Mouse (Mus musculus): ENCODE results near the gene Hif1an. TPM values are rescaled to one million over a fixed set of nuclear protein-coding genes. Genes with fewer than 3 reads are reported as not detected.
A peak's percentile ranks its signal among the peaks of the same experiment; 100 is the strongest.

The Hif1an gene
- polyA plus RNA-seq, 1 experiment from 2014 or later = 23.7 TPM

DNA sequence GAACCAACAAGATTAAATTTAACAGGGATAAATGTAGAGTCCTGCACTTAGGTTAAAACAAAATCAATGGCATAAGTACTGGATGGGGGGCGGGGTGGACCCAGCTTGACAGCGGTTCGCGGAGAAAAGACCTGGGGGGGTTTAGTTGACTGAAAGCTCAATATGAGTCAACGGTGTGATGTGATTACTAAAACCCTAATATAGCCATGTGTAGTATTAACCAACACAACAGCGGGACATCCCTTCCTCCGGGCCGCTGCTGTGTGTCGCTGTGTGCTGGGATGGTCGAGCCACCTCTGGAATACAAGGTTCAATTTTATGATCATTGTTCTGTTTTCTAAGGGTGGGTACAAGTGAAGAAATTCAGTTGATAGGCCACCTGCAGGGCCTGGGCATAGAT is 19.5 kb downstream of the Hif1an start:
- DNase-seq (ENCODE audit: low spot score) = no peak
- ATAC-seq (ENCODE audit: low read depth) = peak; percentile 17; the same call in 1 of the 2 replicates
- Histone ChIP-seq H3K36me3 (ENCODE audit: control insufficient read depth, insufficient read depth, low read length) (no peaks in the 10 kb centered on the region), H3K27ac (replicated peaks; ENCODE audit: low read depth, low read length) (no peak overlapping the region), H3K9me3 (ENCODE audit: control insufficient read depth, low read length) (no peaks in the 10 kb centered on the region), H3K4me1 (ENCODE audit: control insufficient read depth, insufficient read depth, low read length) (no peaks in the 10 kb centered on the region), H3K27me3 (replicated peaks; ENCODE audit: control insufficient read depth, insufficient read depth, low read length) (peaks cover 29% of the 10 kb centered on the region), H3K4me3 (ENCODE audit: low read depth, low read length) (no peak overlapping the region), H3K9ac (ENCODE audit: low read depth, low read length) (no peak overlapping the region), H3K4me2 (ENCODE audit: low read depth, low read length) (no peak overlapping the region)
- 77% methylated on average over 10 of the region's 10 CpGs for WGBS

- H3K27ac ChIP-seq (replicated peaks; ENCODE audit: low read depth, low read length) = no peak overlapping the region
- peak; percentile 86 for DNase-seq (ENCODE audit: low spot score)
- H3K4me3 ChIP-seq (ENCODE audit: low read depth, low read length) = no peak overlapping the region
- no peaks in the 10 kb centered on the region for H3K9me3 ChIP-seq (ENCODE audit: control insufficient read depth, low read length)
- no peaks in the 10 kb centered on the region for H3K36me3 ChIP-seq (ENCODE audit: control insufficient read depth, insufficient read depth, low read length)
- 33% methylated on average over 9 of the region's 9 CpGs for WGBS
- H3K9ac ChIP-seq (ENCODE audit: low read depth, low read length) = no peak overlapping the region
- H3K27me3 ChIP-seq (replicated peaks; ENCODE audit: control insufficient read depth, insufficient read depth, low read length) = peaks cover 29% of the 10 kb centered on the region
- H3K4me2 ChIP-seq (ENCODE audit: low read depth, low read length) = no peak overlapping the region
- ATAC-seq (ENCODE audit: low read depth) = peak; percentile 87
- H3K4me1 ChIP-seq (ENCODE audit: control insufficient read depth, insufficient read depth, low read length) = no peaks in the 10 kb centered on the region
Observed at GRCm38 (mm10) chr19:44582638-44583309, 20.1 kb downstream of the Hif1an start.

- ATAC-seq (ENCODE audit: low read depth) = no peak
- Histone ChIP-seq H3K4me3 (ENCODE audit: low read depth, low read length) (no peak overlapping the region), H3K36me3 (ENCODE audit: control insufficient read depth, insufficient read depth, low read length) (no peaks in the 10 kb centered on the region), H3K27ac (replicated peaks; ENCODE audit: low read depth, low read length) (no peak overlapping the region), H3K9ac (ENCODE audit: low read depth, low read length) (no peak overlapping the region), H3K27me3 (replicated peaks; ENCODE audit: control insufficient read depth, insufficient read depth, low read length) (peaks cover 29% of the 10 kb centered on the region), H3K4me2 (ENCODE audit: low read depth, low read length) (no peak overlapping the region), H3K4me1 (ENCODE audit: control insufficient read depth, insufficient read depth, low read length) (no peaks in the 10 kb centered on the region), H3K9me3 (ENCODE audit: control insufficient read depth, low read length) (no peaks in the 10 kb centered on the region)
- no peak for DNase-seq (ENCODE audit: low spot score)
- 43% methylated on average over 4 of the region's 4 CpGs for WGBS
Observed at GRCm38 (mm10) chr19:44588036-44588435, 25.4 kb downstream of the Hif1an start.

DNA sequence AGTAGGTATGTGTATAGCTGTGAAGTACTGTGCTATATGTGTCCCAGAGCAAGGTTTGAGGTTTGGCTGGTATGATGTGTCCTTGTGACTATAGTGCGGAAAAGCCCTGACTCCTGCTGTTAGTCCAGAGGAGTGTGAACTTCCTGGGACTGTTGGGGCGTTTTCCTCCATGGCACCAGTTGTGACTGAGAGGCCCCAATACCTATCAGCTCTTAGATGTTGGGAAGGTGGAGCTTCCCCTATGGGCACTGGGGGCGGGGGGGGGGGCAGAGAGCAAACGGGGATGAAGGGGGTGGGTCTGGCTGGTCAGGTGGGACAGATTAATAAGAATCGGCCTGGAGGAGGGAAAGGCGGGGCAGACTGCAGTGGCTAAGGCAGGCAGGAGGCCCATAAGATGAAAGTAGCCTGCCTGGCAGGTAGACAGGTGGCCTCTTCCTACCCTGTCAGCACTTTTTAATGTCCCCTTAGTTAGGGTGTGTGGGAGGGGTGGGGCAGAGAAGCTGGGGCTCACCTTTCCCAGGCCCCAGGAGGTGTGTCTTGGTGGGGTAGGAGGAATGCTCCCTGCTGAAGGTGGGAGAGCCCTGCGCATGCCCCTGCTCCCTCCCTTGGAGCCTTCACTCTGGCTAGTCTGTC is 27.1 kb downstream of the Hif1an start:
- no peak for DNase-seq (ENCODE audit: low spot score)
- Histone ChIP-seq H3K27me3 (replicated peaks; ENCODE audit: control insufficient read depth, insufficient read depth, low read length) (peaks cover 21% of the 10 kb centered on the region), H3K9me3 (ENCODE audit: control insufficient read depth, low read length) (no peaks in the 10 kb centered on the region), H3K27ac (replicated peaks; ENCODE audit: low read depth, low read length) (no peak overlapping the region), H3K4me3 (ENCODE audit: low read depth, low read length) (no peak overlapping the region), H3K4me1 (ENCODE audit: control insufficient read depth, insufficient read depth, low read length) (no peaks in the 10 kb centered on the region), H3K36me3 (ENCODE audit: control insufficient read depth, insufficient read depth, low read length) (no peaks in the 10 kb centered on the region), H3K4me2 (ENCODE audit: low read depth, low read length) (no peak overlapping the region), H3K9ac (ENCODE audit: low read depth, low read length) (no peak overlapping the region)
- WGBS = 41% methylated on average over 5 of the region's 7 CpGs
- ATAC-seq (ENCODE audit: low read depth) = peak; percentile 33; the same call in 1 of the 2 replicates

DNA sequence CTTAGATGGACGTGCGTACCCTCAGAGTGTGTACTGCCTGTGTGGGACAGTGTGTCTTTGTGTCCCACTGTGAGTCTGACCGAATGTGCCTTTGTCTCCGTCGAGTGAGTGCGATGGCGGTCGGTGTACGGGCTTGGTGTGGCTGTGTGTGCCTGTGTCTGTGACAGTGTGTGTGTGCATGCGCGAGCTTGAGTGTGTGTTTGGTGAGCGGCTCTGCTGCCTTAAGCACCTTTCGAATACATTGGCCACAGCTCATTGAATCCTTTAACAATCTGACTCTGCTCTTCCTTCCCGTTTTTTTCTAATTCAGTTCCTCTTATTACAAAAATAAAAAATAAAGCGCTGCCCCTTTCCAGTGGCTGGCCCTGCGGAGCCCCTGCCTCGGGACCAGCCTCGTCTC is 28.3 kb downstream of the Hif1an start:
- no peak overlapping the region for H3K4me2 ChIP-seq (ENCODE audit: low read depth, low read length)
- no peak overlapping the region for H3K9ac ChIP-seq (ENCODE audit: low read depth, low read length)
- H3K36me3 ChIP-seq (ENCODE audit: control insufficient read depth, insufficient read depth, low read length) = no peaks in the 10 kb centered on the region
- DNase-seq (ENCODE audit: low spot score) (no peak), ATAC-seq (ENCODE audit: low read depth) (no peak)
- no peak overlapping the region for H3K4me3 ChIP-seq (ENCODE audit: low read depth, low read length)
- no peaks in the 10 kb centered on the region for H3K9me3 ChIP-seq (ENCODE audit: control insufficient read depth, low read length)
- H3K4me1 ChIP-seq (ENCODE audit: control insufficient read depth, insufficient read depth, low read length) = no peaks in the 10 kb centered on the region
- no peak overlapping the region for H3K27ac ChIP-seq (replicated peaks; ENCODE audit: low read depth, low read length)
- H3K27me3 ChIP-seq (replicated peaks; ENCODE audit: control insufficient read depth, insufficient read depth, low read length) = peaks cover 9% of the 10 kb centered on the region
- 88% methylated on average over 18 of the region's 18 CpGs for WGBS

DNA sequence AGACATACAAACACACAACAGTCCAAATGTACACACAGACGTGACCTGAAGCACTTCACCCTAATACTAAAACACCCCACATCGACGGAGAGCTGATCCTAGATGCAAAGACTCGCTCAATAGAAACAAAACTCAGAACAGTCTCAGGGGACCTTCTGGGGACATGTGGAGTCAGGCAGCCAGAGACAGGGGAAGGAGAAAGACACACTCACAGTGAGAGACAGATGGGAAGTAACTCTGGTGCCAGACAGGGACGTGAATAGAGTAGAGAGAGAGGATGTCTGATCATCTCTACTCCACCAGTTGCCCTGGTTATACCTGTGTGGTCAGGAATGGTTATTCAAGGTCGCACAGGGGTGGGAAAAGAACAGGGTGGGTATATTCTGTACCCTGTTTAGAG is 29.0 kb downstream of the Hif1an start:
- no peak overlapping the region for H3K27ac ChIP-seq (replicated peaks; ENCODE audit: low read depth, low read length)
- no peaks in the 10 kb centered on the region for H3K9me3 ChIP-seq (ENCODE audit: control insufficient read depth, low read length)
- no peak for DNase-seq (ENCODE audit: low spot score)
- peaks cover 3% of the 10 kb centered on the region; the same call in 1 of the 2 replicates for H3K27me3 ChIP-seq (replicated peaks; ENCODE audit: control insufficient read depth, insufficient read depth, low read length)
- no peak for ATAC-seq (ENCODE audit: low read depth)
- H3K4me3 ChIP-seq (ENCODE audit: low read depth, low read length) = no peak overlapping the region
- H3K36me3 ChIP-seq (ENCODE audit: control insufficient read depth, insufficient read depth, low read length) = no peaks in the 10 kb centered on the region
- H3K9ac ChIP-seq (ENCODE audit: low read depth, low read length) = no peak overlapping the region
- WGBS = 68% methylated on average over 6 of the region's 6 CpGs
- H3K4me1 ChIP-seq (ENCODE audit: control insufficient read depth, insufficient read depth, low read length) = no peaks in the 10 kb centered on the region
- H3K4me2 ChIP-seq (ENCODE audit: low read depth, low read length) = no peak overlapping the region

DNA sequence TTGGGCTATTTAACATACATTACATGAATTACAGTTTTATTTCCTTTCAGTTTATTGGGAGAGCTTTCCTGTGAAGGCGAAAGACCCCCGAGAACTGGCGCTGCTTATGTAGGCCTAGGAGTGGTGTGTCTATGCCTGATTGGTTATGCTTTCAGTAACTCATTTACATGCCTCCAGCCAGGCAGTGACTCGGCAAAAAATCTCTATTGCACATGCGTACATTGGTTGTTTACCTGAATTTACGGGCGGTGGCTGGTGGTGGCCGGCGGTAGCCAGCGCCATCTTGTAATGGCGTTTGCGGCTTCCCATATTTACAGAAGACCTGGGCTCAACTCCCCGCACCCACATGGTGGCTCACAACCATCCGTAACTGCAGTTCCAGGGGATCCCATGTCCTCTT is 31.5 kb downstream of the Hif1an start:
- no peak overlapping the region for H3K27ac ChIP-seq (replicated peaks; ENCODE audit: low read depth, low read length)

GRCm38 (mm10) chr19:44618166-44618565 is 55.5 kb downstream of the Hif1an start:
- H3K4me3 ChIP-seq (ENCODE audit: low read depth, low read length) = no peak overlapping the region
- no peak for DNase-seq (ENCODE audit: low spot score)
- no peak overlapping the region for H3K4me2 ChIP-seq (ENCODE audit: low read depth, low read length)
- no peaks in the 10 kb centered on the region for H3K9me3 ChIP-seq (ENCODE audit: control insufficient read depth, low read length)
- H3K9ac ChIP-seq (ENCODE audit: low read depth, low read length) = no peak overlapping the region
- 0 out of 2 replicates have a peak, but pooled peaks cover 3% of the 10 kb centered on the region for H3K27me3 ChIP-seq (replicated peaks; ENCODE audit: control insufficient read depth, insufficient read depth, low read length)
- no peaks in the 10 kb centered on the region for H3K4me1 ChIP-seq (ENCODE audit: control insufficient read depth, insufficient read depth, low read length)
- no peak overlapping the region for H3K27ac ChIP-seq (replicated peaks; ENCODE audit: low read depth, low read length)
- ATAC-seq (ENCODE audit: low read depth) = no peak
- no peaks in the 10 kb centered on the region for H3K36me3 ChIP-seq (ENCODE audit: control insufficient read depth, insufficient read depth, low read length)
- 48% methylated on average over 7 of the region's 7 CpGs for WGBS

More for the DNA sequence above, 31.5 kb downstream of the Hif1an start:
- no peak overlapping the region for H3K4me3 ChIP-seq (ENCODE audit: low read depth, low read length)
- H3K27me3 ChIP-seq (replicated peaks; ENCODE audit: control insufficient read depth, insufficient read depth, low read length) = no peaks in the 10 kb centered on the region
- H3K9ac ChIP-seq (ENCODE audit: low read depth, low read length) = no peak overlapping the region
- WGBS = 93% methylated on average over 14 of the region's 14 CpGs
- H3K4me1 ChIP-seq (ENCODE audit: control insufficient read depth, insufficient read depth, low read length) = no peaks in the 10 kb centered on the region
- ATAC-seq (ENCODE audit: low read depth) (no peak), DNase-seq (ENCODE audit: low spot score) (no peak)
- no peaks in the 10 kb centered on the region for H3K9me3 ChIP-seq (ENCODE audit: control insufficient read depth, low read length)
- no peaks in the 10 kb centered on the region for H3K36me3 ChIP-seq (ENCODE audit: control insufficient read depth, insufficient read depth, low read length)
- no peak overlapping the region for H3K4me2 ChIP-seq (ENCODE audit: low read depth, low read length)
